Mouse (Mus musculus): ENCODE measurements around the gene Zfp420.
A peak's percentile ranks its signal among the peaks of the same experiment; 100 is the strongest.

DNA sequence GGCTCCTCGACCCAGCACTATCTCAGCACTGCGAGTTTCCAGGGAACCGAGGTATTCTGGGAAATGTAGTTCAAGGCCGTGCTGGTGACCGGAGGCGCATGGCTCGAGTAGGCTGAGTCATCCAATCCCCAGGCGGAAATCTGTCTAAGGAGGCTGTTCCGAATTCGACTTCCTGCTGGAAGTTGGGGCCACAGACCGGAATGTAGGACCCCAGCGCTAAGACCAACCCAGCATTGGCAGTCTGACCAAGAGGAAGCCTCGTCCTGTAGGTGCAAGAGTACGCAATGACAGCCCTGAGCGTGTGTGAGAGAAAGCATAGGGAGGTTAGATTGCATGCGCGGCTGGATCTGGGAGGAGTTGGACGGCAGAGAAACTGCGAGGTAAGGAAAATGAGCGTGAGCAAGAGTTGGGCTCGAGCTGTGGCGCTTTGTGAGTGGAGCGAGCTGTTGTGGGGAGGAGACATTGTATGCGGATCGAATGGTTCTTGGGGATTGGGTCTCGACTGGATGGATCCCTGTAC is 43.8 kb upstream of the Zfp420 start, which contains the start of gene Zfp790:
- TF ChIP-seq CTCF (IDR thresholded peaks at IDR 0.05; ENCODE audit: control insufficient read depth, insufficient read depth, low read length) (no peak), POLR2A (IDR thresholded peaks at IDR 0.05; ENCODE audit: borderline replicate concordance, control insufficient read depth, low read depth, low read length) (0 out of 2 replicates have a peak, but pooled peaks have one; percentile 21)
